Mouse (Mus musculus) embryonic facial prominence, embryonic 14.5 days (tissue): ENCODE data around the gene Chd5. TPM values are rescaled to one million over a fixed set of nuclear protein-coding genes. Genes with fewer than 3 reads are reported as not detected.

Experiments used
- ATAC-seq: fragments of 200-750 bp; cut with Nextera tagmentation; 2 replicates; pipeline ENCODE4 v1.8.0; 2017; ENCODE audit warnings: low read depth, moderate number of reproducible peaks, moderate TSS enrichment
- DNase-seq: peaks from one replicate; pipeline ENCODE4 v3.0.0-alpha.2; 2015; ENCODE audit warnings: low spot score
- H3K27ac ChIP-seq: fragments of 300-500 bp; sonication (generic); replicated peaks from 2 replicates; pipeline ENCODE4 v1.5.1; 2014; ENCODE audit warnings: low read depth, mild to moderate bottlenecking, low read length, moderate library complexity
- H3K27me3 ChIP-seq: fragments of 300-500 bp; sonication (generic); replicated peaks from 2 replicates; pipeline ENCODE4 v1.6.1; 2014; ENCODE audit warnings: low read length; ENCODE audit not compliant: control insufficient read depth, insufficient read depth
- H3K36me3 ChIP-seq: fragments of 300-500 bp; sonication (generic); 2 replicates; pipeline ENCODE4 v1.6.1; 2014; ENCODE audit warnings: low read length, mixed read lengths; ENCODE audit not compliant: control insufficient read depth, insufficient read depth
- H3K4me1 ChIP-seq: fragments of 300-500 bp; sonication (generic); 2 replicates; pipeline ENCODE4 v1.6.1; 2014; ENCODE audit warnings: antibody characterized with exemption, low read length; ENCODE audit not compliant: control insufficient read depth, insufficient read depth
- H3K4me2 ChIP-seq: fragments of 300-500 bp; sonication (generic); 2 replicates; pipeline ENCODE4 v1.6.1; 2014; ENCODE audit warnings: low read depth, mild to moderate bottlenecking, low read length, moderate library complexity, mixed read lengths
- H3K4me3 ChIP-seq: fragments of 300-500 bp; sonication (generic); 2 replicates; pipeline ENCODE4 v1.5.1; 2014; ENCODE audit warnings: low read depth, mild to moderate bottlenecking, low read length
- H3K9ac ChIP-seq: fragments of 300-500 bp; sonication (generic); 2 replicates; pipeline ENCODE4 v1.6.1; 2014; ENCODE audit warnings: low read depth, mild to moderate bottlenecking, low read length, moderate library complexity, mixed read lengths
- H3K9me3 ChIP-seq: fragments of 300-500 bp; sonication (generic); 2 replicates; pipeline ENCODE4 v1.6.1; 2016; ENCODE audit warnings: low read length; ENCODE audit not compliant: control insufficient read depth
- WGBS: fragments of 180-500 bp; shearing (Covaris S2); extraction: QIAGEN DNeasy Blood & Tissue Kit; methylation state at CpG from one replicate; pipeline ENCODE4 v1.1.7; 2014; 5-methylcytosine and 5-hydroxymethylcytosine counted together
- polyA plus RNA-seq: library from polyadenylated mRNA; unstranded; fragments of >200 nt; fragmentation: Nextera tagmentation; extraction: Ambion mirVana; gene quantifications from 2 replicates; pipeline ENCODE4 v1.2.1, GENCODE M21; 2014

Gene Chd5
- polyA plus RNA-seq: 1.4 and 2.0 TPM in 2 replicates

DNA sequence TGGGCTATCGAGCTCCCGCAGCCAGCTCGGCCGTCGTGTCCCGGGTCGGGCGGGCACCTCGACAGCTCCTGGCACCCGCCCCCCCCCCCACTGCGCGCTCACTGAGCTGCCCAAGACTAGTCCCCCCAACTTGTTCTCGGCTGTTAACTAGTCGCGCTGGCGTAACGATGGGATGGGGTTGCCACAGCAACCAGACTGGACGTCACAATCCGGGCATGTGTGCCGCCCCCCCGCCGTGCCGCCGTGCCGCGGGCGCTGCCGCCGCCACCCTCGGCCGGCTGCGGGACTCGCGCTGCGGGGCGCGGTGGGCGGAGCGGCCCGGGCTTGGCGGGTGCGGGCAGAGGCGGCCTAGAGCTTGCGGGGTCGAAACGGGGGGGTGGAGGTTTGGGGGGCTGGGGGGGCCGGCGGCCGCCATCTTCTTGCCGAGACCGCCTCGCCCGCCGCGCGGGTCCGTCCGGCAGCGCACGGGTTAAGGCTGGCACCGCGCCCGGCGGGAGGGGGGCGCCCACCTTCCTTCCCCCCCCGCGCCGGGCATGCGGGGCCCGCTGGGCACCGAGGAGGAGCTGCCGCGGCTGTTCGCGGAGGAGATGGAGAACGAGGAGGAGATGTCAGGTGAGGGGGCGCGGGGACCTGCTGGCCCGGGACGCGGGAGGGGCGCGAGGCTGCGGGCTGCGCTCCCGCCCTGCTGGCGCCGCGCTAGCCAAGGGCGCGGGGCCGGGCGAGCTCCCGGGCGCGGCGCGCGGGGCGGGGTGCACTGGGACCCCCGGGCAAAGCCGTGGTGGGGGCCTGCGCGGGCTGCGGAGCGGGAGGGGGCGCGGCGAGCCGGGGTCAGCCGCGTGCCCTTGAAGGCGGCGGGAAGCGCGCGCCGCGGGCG lies at the start of gene Chd5:
TSS of gene Chd5 (plus strand) at position 233 of the 874 bp plus-strand sequence.
- no peak within 1 kb of the TSS for H3K27ac ChIP-seq
- H3K4me2 ChIP-seq: peak within 1 kb of the TSS; percentile 100
- H3K9me3 ChIP-seq: no peaks in the 10 kb centered on the region
- peak within 1 kb of the TSS; percentile 56 for H3K4me3 ChIP-seq
- H3K9ac ChIP-seq: peak within 1 kb of the TSS; percentile 62
- 6% methylated on average over 7 of the region's 120 CpGs for WGBS
- H3K4me1 ChIP-seq: peaks cover 8% of the 10 kb centered on the region; the same call in 1 of the 2 replicates
- DNase-seq (no peak), ATAC-seq (0 out of 2 replicates have a peak, but pooled peaks have one; percentile 27)
- H3K36me3 ChIP-seq: peaks cover 23% of the 10 kb centered on the region
- H3K27me3 ChIP-seq: peaks cover 43% of the 10 kb centered on the region

DNA sequence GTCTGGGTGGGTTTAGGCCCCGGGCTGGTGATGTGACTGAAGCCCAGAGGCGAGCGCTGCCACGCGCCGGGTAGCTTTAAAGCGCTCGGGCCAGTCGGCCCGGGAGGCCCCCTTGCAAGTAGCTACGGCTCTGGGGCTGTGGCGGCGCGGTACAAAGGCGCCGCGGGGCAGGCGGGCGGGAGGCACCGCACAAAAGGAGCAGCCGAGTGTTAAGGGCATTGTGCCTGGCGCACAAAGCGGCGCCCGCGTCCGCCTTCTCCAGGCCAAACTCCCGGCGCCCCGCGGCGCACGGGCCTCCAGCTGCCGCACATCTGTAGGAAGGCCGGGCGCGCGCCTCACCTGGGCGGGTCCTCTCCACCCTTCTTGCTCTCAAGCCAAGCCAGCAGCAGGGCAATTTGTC lies 48.1 kb upstream of the Chd5 start:
- no peak for ATAC-seq
- peak overlapping the region; percentile 54 for H3K4me2 ChIP-seq
- no peak for DNase-seq
- WGBS: 2% methylated on average over 14 of the region's 39 CpGs
- no peaks in the 10 kb centered on the region for H3K9me3 ChIP-seq
- no peak overlapping the region for H3K27ac ChIP-seq
- peak overlapping the region; percentile 34 for H3K4me3 ChIP-seq
- no peaks in the 10 kb centered on the region for H3K36me3 ChIP-seq
- H3K27me3 ChIP-seq: peaks cover 80% of the 10 kb centered on the region
- H3K9ac ChIP-seq: peak overlapping the region; percentile 37; the same call in 1 of the 2 replicates
- peaks cover 10% of the 10 kb centered on the region for H3K4me1 ChIP-seq

DNA sequence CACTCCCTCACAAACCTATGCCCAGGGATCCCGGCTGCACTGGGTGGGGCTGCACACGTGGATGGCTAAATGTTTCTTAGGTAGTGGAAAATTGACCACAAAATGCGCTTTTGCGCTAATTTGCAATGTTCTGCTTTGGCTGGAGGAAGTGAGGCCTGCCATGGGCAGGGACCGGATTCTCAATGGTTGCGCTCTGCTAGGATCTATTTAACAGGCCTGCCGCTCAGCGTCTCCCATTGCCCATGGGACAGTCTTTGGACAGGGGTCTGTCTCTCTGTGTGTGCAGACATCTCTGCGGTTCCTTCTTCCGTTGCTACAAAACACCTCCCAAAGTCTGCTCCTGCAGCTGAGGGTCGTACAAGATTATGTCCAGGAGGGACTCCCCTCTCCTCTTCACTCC lies 47.5 kb upstream of the Chd5 start:
- H3K27ac ChIP-seq: no peak overlapping the region
- H3K9ac ChIP-seq: no peak overlapping the region
- H3K4me2 ChIP-seq: peak overlapping the region; percentile 54
- no peak overlapping the region; the same call in 1 of the 2 replicates for H3K4me3 ChIP-seq
- whole genome bisulfite sequencing: 12% methylated on average over 11 of the region's 11 CpGs
- no peak for DNase-seq
- H3K4me1 ChIP-seq: peaks cover 9% of the 10 kb centered on the region
- H3K36me3 ChIP-seq: no peaks in the 10 kb centered on the region
- peaks cover 74% of the 10 kb centered on the region for H3K27me3 ChIP-seq
- ATAC-seq: no peak
- no peaks in the 10 kb centered on the region for H3K9me3 ChIP-seq

DNA sequence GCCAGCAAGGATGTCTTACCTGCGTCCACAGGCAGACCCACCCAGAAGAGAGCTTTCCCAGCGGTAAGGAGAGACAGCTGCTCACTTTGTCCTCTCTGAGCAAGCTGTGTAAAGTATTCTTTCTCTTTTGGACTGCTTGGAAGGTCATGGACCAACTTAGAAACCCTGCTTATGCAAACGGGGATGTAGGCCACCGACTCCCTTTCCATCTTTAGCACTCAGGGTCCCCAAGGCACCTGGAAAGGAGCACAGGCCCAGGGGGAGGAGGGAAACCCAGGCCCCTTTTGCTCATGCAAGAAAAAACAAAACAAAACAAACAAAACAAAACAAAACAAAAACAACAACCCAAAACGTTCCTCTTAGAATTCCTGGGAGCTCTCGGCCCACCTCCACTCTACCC lies 46.9 kb upstream of the Chd5 start, which contains the start of gene Hes3:
TSS of gene Hes3 (minus strand) at position 101 of the 400 bp plus-strand sequence.
- DNase-seq: no peak
- Histone ChIP-seq H3K27me3 (peaks cover 68% of the 10 kb centered on the region), H3K36me3 (no peaks in the 10 kb centered on the region), H3K4me1 (peaks cover 7% of the 10 kb centered on the region; the same call in 1 of the 2 replicates), H3K4me3 (peak within 1 kb of the TSS; percentile 34), H3K9me3 (no peaks in the 10 kb centered on the region), H3K9ac (peak within 1 kb of the TSS; percentile 37; the same call in 1 of the 2 replicates), H3K4me2 (peak within 1 kb of the TSS; percentile 54), H3K27ac (no peak within 1 kb of the TSS)
- 29% methylated on average over 6 of the region's 6 CpGs for WGBS
- ATAC-seq: no peak

DNA sequence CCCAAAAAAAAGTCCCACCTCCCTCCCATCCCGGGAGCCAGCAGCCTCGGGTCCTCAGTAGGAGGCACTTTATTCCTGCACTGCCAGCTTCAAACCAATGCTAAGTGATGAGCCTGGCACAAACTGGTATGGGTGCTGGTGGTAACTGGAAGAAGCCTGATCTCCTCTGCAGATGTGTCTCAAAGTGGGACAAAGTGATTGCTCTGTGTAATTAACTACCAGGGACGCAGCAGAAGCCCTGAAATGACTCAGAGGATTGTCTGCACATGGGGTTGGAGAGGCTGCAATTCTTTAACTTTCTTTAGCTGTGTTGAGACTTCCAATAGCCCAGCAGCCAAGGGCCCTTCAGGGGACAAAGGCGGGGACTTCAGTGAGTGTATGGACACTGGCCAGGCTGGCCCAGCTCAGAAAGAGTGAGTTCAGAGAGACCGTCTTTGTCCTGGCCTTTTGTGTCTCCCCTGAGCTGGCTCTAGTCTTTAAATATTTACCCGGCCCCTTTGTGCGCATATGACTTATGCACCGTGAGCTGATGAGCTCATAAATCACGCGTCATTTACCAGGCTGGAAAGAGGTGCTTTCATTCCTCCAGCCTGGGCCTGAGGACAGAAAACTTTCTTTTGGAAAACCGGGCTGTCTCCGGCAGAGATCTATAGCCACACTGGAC lies 46.2 kb upstream of the Chd5 start:
- Histone ChIP-seq H3K4me2 (no peak overlapping the region), H3K4me3 (no peak overlapping the region), H3K36me3 (no peaks in the 10 kb centered on the region), H3K27me3 (peaks cover 62% of the 10 kb centered on the region), H3K27ac (no peak overlapping the region), H3K4me1 (peaks cover 7% of the 10 kb centered on the region; the same call in 1 of the 2 replicates), H3K9me3 (no peaks in the 10 kb centered on the region), H3K9ac (no peak overlapping the region)
- 26% methylated on average over 12 of the region's 12 CpGs for WGBS
- no peak for DNase-seq
- no peak for ATAC-seq

DNA sequence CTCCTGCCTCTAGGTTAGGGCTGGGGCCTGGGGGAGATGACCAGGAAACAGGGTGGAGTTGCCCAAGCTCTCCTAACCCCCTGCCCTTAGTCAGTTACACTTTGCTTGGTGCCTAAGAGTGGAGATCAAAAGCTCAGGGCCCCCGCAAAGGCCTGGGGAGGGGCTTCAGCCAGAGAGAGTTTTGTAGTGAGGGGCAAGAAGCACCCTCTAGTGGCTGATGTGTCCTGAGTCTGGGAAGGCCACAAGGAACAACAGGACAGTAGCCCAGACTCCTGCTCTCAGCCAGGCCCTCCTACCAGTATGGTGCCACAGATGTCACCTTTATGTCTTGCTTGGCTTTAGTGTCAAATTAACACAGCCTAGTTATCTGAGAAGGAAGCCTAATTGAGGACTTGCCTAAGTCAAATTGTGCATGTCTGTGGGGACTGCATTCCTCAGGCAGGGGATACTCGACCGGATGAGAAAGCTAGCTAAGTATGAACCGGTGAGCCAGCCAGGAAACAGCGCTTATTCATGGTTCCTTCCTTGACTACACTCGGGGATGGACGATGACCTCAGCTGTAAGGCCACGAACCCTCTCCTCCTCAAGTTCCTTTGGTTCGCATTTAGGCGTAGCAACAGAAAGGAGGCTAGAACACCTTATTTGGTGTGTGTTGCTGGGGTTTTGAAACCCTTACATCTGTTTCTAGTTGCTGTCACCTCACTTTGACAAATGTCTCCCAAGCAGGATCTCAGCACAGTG lies 44.1 kb upstream of the Chd5 start:
- peaks cover 14% of the 10 kb centered on the region for H3K4me1 ChIP-seq
- no peak overlapping the region for H3K9ac ChIP-seq
- no peaks in the 10 kb centered on the region for H3K9me3 ChIP-seq
- 41% methylated on average over 10 of the region's 10 CpGs for WGBS
- no peak for DNase-seq
- ATAC-seq: no peak
- H3K4me3 ChIP-seq: no peak overlapping the region
- no peak overlapping the region for H3K4me2 ChIP-seq
- H3K27ac ChIP-seq: no peak overlapping the region
- no peaks in the 10 kb centered on the region for H3K36me3 ChIP-seq
- H3K27me3 ChIP-seq: peaks cover 47% of the 10 kb centered on the region

DNA sequence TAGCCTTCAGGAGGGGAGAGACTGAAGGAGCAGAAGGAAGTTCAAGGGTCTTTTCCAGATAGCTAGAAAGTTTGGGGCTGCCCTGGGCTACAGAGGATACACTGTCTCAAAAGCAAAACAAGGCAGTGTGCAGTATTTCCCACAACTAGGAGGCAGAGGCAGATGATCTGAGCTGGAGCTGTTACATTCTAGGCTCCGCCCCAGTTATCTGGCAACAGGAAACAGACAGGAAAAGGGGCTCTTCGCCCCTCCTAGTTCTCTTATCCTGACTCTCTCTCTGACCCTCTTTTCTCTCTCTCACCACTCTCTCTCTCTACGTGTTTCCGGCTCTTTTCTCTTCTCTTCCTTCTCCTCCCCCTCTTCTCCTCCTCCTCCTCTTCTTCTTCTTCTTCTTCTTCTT lies 42.5 kb upstream of the Chd5 start:
- whole genome bisulfite sequencing: 34% methylated on average over 4 of the region's 4 CpGs
- Histone ChIP-seq H3K27ac (no peak overlapping the region), H3K27me3 (peaks cover 32% of the 10 kb centered on the region), H3K9me3 (no peaks in the 10 kb centered on the region), H3K4me3 (no peak overlapping the region), H3K4me2 (no peak overlapping the region), H3K4me1 (peaks cover 10% of the 10 kb centered on the region), H3K36me3 (peaks cover 12% of the 10 kb centered on the region; the same call in 1 of the 2 replicates), H3K9ac (no peak overlapping the region)
- ATAC-seq (no peak), DNase-seq (peak; percentile 43)

DNA sequence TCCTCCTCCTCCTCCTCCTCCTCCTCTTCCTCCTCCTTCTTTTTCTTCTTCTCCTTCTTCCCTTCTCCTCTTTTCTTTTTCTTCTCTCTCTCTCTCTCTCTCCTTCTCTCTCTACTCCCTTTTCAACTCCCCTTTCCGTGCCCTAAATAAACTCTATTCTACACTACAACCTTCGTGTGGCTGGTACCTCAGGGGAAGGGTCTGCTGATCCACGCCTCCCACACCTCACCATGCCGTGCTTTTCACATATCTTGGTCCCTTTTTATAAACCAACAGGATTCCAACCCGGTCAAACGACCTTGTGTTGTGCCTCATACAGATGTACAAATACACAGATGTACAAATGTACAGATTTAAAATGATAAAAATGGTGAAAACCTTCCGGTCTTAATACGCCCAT lies 42.1 kb upstream of the Chd5 start:
- no peak overlapping the region for H3K27ac ChIP-seq
- H3K4me1 ChIP-seq: peaks cover 10% of the 10 kb centered on the region
- H3K27me3 ChIP-seq: peaks cover 27% of the 10 kb centered on the region
- WGBS: 17% methylated on average over 8 of the region's 8 CpGs
- H3K9ac ChIP-seq: peak overlapping the region; percentile 60
- peaks cover 16% of the 10 kb centered on the region; the same call in 1 of the 2 replicates for H3K36me3 ChIP-seq
- H3K4me3 ChIP-seq: peak overlapping the region; percentile 86
- ATAC-seq (no peak), DNase-seq (no peak)
- no peaks in the 10 kb centered on the region for H3K9me3 ChIP-seq
- H3K4me2 ChIP-seq: peak overlapping the region; percentile 62
